Mouse (Mus musculus) v-Abl transformed pro-B cells (cell line): Measurements from ENCODE around the gene Rbpms2.
"Not testable (repeated sequence)": the region's sequence is repeated elsewhere in the genome, so short reads cannot be mapped to it uniquely, and the experiment has no call there.

ENCODE experiments used
- in situ Hi-C, 2 experiments: fragments of 400-800 bp; cut with MboI; formaldehyde crosslinking; loops; one replicate each; pipeline ENCODE4 v1.15.1; 2025; ENCODE audit not compliant: unreplicated experiment in 2 of 2

The Rbpms2 gene

GRCm38 (mm10) chr9:65682183-65682582, 52.7 kb downstream of the Rbpms2 start:
- in situ Hi-C loops = no loop called here

- in situ Hi-C loops = no loop called here
Measured at GRCm38 (mm10) chr9:65682994-65683393, 53.5 kb downstream of the Rbpms2 start.

GRCm38 (mm10) chr9:65684704-65685103, 55.3 kb downstream of the Rbpms2 start:
- in situ Hi-C loops = no loop called here

- in situ Hi-C loops = not testable (repeated sequence)
Measured at GRCm38 (mm10) chr9:65689869-65690268, 60.4 kb downstream of the Rbpms2 start.

- in situ Hi-C loops = no loop called here
Measured at GRCm38 (mm10) chr9:65692466-65692865, 63.0 kb downstream of the Rbpms2 start.

- in situ Hi-C loops = no loop called here
Measured at GRCm38 (mm10) chr9:65692959-65693603, 63.6 kb downstream of the Rbpms2 start.

GRCm38 (mm10) chr9:65695646-65696045, 66.2 kb downstream of the Rbpms2 start:
- in situ Hi-C loops = no loop called here

- in situ Hi-C loops = no loop called here
Measured at GRCm38 (mm10) chr9:65696337-65696736, 66.9 kb downstream of the Rbpms2 start.

GRCm38 (mm10) chr9:65697356-65697755, 67.9 kb downstream of the Rbpms2 start:
- in situ Hi-C loops = no loop called here

GRCm38 (mm10) chr9:65697992-65698391, 68.5 kb downstream of the Rbpms2 start:
- in situ Hi-C loops = no loop called here

GRCm38 (mm10) chr9:65700504-65700903, 71.1 kb downstream of the Rbpms2 start:
- in situ Hi-C loops = no loop called here

GRCm38 (mm10) chr9:65702286-65702685, 72.8 kb downstream of the Rbpms2 start:
- in situ Hi-C loops = no loop called here

GRCm38 (mm10) chr9:65703241-65703640, 73.8 kb downstream of the Rbpms2 start:
- in situ Hi-C loops = no loop called here

GRCm38 (mm10) chr9:65703926-65704595, 74.6 kb downstream of the Rbpms2 start:
- in situ Hi-C loops = no loop called here
